Mouse (Mus musculus) erythroblast, embryonic 14.5 days (primary cell): ENCODE measurements around the gene Spata31d1d.

ENCODE experiments used
- GATA1 ChIP-seq: IDR thresholded peaks from 2 replicates; pipeline ENCODE4 v1.6.1; 2012; ENCODE audit warnings: low read length, inconsistent platforms, mixed read lengths
- TAL1 ChIP-seq: IDR thresholded peaks from 3 replicates; pipeline ENCODE4 v1.6.1; 2012; ENCODE audit warnings: low read length, inconsistent platforms, mixed read lengths

DNA sequence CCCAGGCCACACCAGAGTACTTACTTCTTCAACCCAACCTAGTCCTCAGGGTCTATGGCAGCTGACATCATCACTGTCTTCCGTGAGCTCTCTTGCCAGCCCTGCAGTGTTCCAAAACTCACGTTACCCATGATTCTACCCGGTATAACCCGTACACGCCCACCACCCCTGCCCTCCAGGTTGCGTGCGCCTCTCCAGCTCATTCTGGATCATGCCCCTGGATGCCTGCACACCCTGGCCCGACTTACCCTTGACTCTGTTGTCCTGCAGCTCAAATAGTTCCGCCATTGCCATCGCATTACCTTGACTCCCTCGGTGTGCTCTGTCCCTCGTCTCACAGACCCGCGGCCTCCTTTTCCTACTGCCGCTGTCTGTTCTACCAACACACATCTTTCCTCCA, 21.3 kb downstream of the Spata31d1d start, which contains the start of gene Spata31d1a:
- TF ChIP-seq TAL1 = no peak
- TF ChIP-seq GATA1 = no peak
